Mouse (Mus musculus) naive thymus-derived CD4-positive, alpha-beta T cell, adult 2 months (primary cell): Measurements from ENCODE around the gene Cacna1c.
"Not testable (repeated sequence)": the region's sequence is repeated elsewhere in the genome, so short reads cannot be mapped to it uniquely, and the experiment has no call there.

ENCODE experiments used
- DNase-seq: peaks from one replicate; pipeline ENCODE4 v3.0.0-alpha.2; 2011; ENCODE audit warnings: low read depth

Gene Cacna1c

DNA sequence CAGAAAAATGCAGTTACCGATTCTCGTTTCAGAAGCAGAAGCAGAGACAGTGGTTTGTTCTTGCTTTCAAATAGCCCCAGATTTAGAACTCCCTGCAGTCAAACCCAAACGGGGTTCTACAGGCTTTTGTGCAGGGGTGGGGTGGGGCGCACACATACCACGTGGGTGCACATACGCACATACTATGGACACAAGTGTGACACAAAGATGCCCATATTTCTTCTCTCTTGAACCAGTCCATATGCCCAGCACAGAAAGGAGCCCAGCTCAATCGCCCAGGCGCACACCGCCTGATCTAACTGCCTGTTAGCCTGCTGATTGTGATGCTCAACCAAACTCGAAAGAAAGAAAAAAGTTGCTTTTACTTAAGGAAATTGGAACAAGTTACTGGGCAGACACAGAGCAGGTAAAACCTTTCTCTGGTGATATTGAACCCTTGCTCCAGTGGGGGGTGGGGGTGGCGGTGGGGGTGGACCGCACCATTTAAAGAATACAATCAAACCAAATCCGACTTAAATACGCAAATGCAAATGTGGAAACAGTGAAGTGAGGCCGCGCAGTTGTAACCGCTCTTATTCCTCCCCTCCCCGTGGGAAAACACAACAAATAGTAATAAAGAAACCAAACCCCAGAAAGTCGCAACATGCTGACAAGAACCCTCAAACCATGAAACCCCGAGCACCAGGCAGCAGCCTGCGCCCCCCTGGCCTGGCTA, 603.4 kb downstream of the Cacna1c start:
- no peak for DNase-seq

DNA sequence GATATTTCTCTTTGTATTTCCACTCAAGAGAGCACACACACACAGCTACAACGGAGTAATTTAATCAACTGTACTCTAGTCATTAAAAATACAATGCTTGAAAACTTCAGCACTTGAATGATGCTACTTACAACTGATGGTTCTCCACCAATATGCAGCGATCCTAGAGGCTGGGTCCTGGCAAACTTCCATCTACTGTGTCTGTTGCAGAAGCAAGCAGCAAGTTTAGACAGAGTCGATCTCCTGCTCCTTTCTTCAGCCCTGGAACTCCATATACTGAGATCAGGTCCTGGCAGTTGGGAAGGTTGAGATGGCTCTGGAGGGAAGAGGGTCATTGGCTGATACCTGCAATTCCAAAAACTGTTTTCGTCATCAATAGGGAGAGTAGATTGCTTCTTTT, 617.5 kb downstream of the Cacna1c start:
- not testable (repeated sequence) for DNase-seq

DNA sequence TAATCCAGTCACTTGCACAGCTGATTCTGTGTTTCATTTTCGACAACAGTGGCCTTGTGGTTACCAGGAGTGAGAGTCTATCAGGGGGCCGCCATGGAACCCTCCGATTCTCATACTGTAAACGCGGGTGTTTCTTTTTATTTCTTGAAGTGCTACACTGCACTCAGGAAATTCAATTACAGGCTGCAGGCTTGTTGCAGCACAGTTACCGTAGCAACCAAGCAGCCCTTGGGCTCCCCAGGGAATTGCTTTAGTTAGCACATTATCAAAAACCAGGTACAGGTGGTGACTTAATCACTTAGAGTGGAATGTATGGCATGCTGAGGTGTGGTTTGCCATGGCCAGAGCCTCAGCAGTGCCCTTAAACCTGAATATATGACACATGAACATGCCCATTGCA, 621.9 kb downstream of the Cacna1c start:
- DNase-seq, result no peak

DNA sequence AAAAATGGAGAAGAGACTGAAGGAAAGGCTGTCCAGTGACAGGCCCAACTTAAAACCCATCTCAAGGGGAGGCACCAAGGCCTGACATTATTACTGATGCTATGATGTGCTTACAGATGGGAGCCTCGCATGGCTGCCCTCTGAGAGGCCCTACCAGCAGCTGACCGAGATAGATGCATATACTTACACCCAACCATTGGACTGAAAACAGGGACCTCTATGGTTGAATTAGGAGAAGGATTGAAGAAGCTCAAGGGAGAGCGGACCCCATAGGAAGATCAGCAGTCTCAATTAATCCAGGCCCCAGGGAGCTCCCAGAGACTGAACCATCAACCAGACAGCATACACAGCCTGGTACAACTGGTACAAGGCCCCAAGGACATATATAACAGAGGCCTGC, 628.4 kb downstream of the Cacna1c start:
- DNase-seq, result no peak

DNA sequence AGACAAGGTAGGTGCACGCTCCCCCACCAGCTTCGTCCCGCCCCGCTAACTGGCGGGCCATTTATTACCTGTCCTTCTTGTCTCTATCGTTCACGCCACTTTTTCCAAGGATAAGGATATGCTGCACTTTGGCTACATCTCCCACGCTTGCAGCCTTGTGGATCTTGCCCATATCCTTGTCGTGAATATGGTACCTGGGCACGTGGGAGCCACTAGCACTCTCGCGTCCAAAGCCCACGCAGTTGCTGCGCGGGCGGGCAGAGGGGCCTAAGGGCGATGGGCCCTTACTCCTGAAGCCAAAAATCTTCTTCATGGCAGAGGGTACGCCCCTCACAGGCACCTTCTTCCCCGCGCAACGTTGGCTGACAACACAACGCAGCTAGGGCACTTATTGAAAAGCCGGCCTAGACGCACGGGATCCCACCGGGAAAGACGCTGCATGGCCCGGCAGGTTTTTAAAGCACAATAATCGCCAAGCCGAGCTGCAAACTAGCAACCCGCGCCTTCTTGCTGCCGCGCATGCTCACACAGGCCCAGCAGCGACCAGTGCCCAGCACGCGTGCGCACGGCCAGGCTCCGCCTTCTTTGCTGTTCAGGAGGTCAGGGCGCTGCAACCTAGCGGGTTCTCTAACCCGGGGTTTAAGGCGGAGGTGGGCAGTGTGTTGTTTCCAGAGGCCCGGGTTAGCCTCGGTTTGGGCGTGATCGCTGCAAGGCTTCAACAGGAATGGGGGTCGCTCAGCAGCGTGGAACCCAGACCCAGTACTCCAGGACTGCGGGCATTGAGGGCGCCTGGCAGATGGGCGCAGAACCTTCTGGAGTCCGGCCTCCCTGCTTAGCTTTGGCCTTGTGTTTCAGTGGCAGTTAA, 634.2 kb downstream of the Cacna1c start, which contains the start of gene Ankrd26:
TSS of gene Ankrd26 (minus strand) at position 482 of the 865 bp plus-strand sequence.
- DNase-seq, result peak; percentile 93

DNA sequence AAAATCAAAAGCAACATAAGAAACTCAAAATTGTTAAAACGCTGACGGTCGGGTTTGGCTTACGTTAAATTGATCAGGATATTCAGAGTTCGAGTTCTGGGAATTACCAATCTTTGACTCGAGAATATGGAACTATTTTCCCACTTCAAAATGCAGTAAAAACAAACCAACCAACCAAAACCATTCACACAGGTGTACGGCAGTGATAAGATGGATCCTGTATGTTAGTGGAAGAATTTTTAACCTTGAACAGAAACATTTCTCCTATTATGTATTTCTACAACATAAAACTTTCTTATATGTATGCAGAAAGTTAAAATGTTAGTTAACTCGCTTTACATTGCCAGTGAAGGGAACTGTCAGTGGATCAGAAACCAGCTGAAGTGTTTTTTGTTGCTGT, 635.0 kb downstream of the Cacna1c start:
- no peak for DNase-seq

DNA sequence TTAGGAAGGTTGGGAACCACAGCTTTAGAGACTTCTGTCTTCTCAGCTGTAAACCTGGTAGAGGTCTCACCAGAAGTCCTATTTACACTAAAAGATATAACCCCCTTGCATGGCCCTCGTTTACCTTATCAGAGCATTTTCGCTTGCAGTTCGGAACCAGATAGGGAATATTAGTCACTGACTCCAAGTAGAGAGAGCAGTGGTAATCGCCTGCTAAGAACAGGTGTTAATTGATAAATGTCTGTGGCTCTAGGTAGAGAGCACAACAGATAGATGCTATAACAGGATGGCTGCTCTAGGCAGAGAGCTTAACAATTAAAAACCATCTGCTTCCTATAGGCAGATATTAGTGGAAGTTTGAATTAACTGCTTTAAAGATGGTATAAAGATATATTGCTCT, 657.6 kb downstream of the Cacna1c start:
- no peak for DNase-seq
